Mouse (Mus musculus): Measurements from ENCODE around the gene 2010106E10Rik. TPM values are rescaled to one million over a fixed set of nuclear protein-coding genes. Genes with fewer than 3 reads are reported as not detected.

The 2010106E10Rik gene
- polyA plus RNA-seq (2012; rRNA removed), result not detected in 2 replicates

GRCm38 (mm10) chrX:112494974-112495373 lies at the start of gene 2010106E10Rik:
Gene 2010106E10Rik, plus strand, starts transcription at chrX:112495274.

GRCm38 (mm10) chrX:112600511-112601305 lies 105.6 kb downstream of the 2010106E10Rik start, which contains the start of gene Zfp711:
Gene Zfp711, plus strand, starts transcription at chrX:112600526.

Other genes with a start within 250 kb of the 2010106E10Rik start
- 11.7 and 12.2 TPM in 2 replicates for gene Apool, start 183.9 kb upstream of the 2010106E10Rik start, polyA plus RNA-seq (2012; rRNA removed)
- gene Satl1, start 88.5 kb upstream of the 2010106E10Rik start, polyA plus RNA-seq (2012; rRNA removed), result not detected in 2 replicates
- 0.32 and 0.45 TPM in 2 replicates for gene Zfp711, start 105.3 kb downstream of the 2010106E10Rik start, polyA plus RNA-seq (2012; rRNA removed)
- 0.01 TPM in 1 of 2 replicates, not detected in the other for gene Pof1b, start 203.4 kb downstream of the 2010106E10Rik start, polyA plus RNA-seq (2012; rRNA removed)